Mouse (Mus musculus) adrenal gland, adult 2 months (tissue): ENCODE results near the gene Lnpk. TPM values are rescaled to one million over a fixed set of nuclear protein-coding genes. Genes with fewer than 3 reads are reported as not detected.

Experiments
- DNase-seq: peaks from one replicate; pipeline ENCODE4 v3.0.0; 2021
- polyA plus RNA-seq: library from polyadenylated mRNA; depleted of rRNA; stranded (reverse); fragments of >200 nt; gene quantifications from 2 replicates; pipeline ENCODE4 v1.2.3, GENCODE M21; 2012; rRNA removed
- total RNA-seq, 2 experiments: library from RNA; stranded (reverse); gene quantifications; 2 replicates each; pipeline ENCODE4 v1.2.3; 2021

Gene Lnpk
- total and polyA plus RNA-seq, 3 experiments = 6.4 to 13.5 (median 12.0) TPM

DNA sequence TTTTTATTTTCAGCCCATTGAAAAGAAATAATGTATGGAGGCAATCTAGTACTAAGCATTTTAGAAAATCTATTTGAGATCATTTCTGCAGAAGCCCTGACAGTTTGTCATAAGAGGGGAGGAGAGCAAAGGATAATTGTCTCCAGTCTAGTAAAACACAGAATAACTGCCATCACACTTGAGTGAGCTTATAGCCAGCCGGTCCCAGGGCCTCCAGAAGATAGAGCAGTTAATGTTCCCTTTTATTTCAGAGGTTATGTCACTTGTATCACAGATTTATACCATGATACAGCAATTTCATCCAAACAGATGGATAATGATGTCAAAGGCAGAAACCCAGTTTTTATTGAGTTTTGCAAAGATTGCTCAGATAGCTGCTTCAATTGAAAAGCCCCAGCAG lies 89.0 kb downstream of the Lnpk start:
- no peak for DNase-seq

DNA sequence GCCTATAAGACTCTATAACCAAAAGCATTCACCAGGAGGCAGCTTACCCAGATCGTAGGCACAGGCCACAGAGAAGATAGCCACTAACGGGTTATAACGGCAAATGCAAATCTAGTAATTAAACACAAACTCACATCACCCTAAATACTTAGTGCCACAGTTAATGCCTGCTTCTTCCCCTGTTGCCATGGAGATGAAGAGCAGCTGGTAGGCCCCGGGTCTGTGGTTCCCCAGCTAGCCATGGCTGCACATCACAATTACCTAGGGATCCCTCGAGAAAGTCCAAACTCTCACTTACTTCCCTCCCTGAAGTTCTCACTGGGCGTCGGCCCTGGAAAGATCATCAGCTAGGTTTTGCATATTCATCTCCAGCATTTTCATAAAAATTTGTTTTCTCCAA lies 90.8 kb downstream of the Lnpk start:
- DNase-seq = no peak

DNA sequence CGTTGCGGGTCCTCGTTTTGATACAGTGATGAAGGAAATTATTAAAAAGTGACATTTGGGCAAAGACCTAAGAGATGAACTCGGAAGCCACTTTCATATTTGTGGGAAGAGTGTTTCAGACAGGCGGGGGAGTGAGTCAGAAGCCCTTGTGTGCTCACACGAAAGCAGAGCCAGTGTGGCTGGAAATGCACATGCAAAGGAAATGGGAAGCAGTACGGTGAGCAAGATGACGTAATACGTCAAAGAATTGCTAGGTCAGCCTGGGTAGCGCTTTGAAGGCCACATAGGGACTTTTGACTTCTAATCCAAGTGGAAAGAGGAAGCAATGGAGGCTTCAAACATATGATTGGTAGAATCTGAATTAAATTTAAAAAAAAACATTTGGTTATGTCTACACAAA lies 96.6 kb downstream of the Lnpk start:
- no peak for DNase-seq

DNA sequence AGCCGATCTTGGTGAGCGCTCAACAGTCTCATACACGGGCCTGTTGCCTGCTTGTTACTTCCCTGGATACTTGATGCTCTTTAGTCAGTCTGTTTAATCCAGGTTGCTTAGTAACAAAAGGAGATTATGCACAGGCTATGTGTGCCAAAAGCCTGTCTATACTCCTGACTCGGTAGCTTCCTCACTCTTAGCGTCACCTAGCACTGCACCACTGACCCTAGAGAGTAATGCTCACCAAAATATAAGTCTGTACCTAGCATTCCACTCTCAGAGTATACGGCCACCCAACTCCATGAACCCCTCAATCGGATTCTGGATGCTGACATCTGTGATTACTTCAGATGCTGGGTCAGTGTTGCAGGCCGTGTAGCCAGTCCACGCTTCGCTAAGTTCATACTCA lies 97.1 kb downstream of the Lnpk start:
- DNase-seq = no peak

Other genes starting within 250 kb of the Lnpk start
- not detected for gene Evx2, start 80.1 kb upstream of the Lnpk start, total RNA-seq
- not detected in 2 replicates for gene Evx2, start 80.1 kb upstream of the Lnpk start, polyA plus RNA-seq
- gene Hoxd13, start 88.9 kb upstream of the Lnpk start, total RNA-seq = not detected
- gene Hoxd13, start 88.9 kb upstream of the Lnpk start, polyA plus RNA-seq = not detected in 2 replicates
- gene Hoxd12, start 95.6 kb upstream of the Lnpk start, total RNA-seq = not detected
- gene Hoxd12, start 95.6 kb upstream of the Lnpk start, polyA plus RNA-seq = not detected in 2 replicates
- not detected for gene Hoxd11, start 100.1 kb upstream of the Lnpk start, total RNA-seq
- gene Hoxd11, start 100.1 kb upstream of the Lnpk start, polyA plus RNA-seq = not detected in 2 replicates
- gene Hoxd10, start 112.5 kb upstream of the Lnpk start, total RNA-seq = not detected
- not detected in 2 replicates for gene Hoxd10, start 112.5 kb upstream of the Lnpk start, polyA plus RNA-seq
- gene Hoxd9, start 118.3 kb upstream of the Lnpk start, total RNA-seq = 1 to 10 TPM; 3.3 to 7.8 TPM
- 6.5 and 9.0 TPM in 2 replicates for gene Hoxd9, start 118.3 kb upstream of the Lnpk start, polyA plus RNA-seq
- 10 to 100 TPM; 27.9 to 34.7 TPM for gene Hoxd8, start 125.2 kb upstream of the Lnpk start, total RNA-seq
- gene Hoxd8, start 125.2 kb upstream of the Lnpk start, polyA plus RNA-seq = 19.7 and 52.7 TPM in 2 replicates
- gene Hoxd3, start 132.5 kb upstream of the Lnpk start, total RNA-seq = 1 to 10 TPM in 1 of 2 experiments, under 1 TPM in 1; 0.62 to 1.0 TPM
- 10.6 and 11.1 TPM in 2 replicates for gene Hoxd3, start 132.5 kb upstream of the Lnpk start, polyA plus RNA-seq
- 10 to 100 TPM; 16.7 to 19.3 TPM for gene Hoxd4, start 132.5 kb upstream of the Lnpk start, total RNA-seq
- gene Hoxd4, start 132.5 kb upstream of the Lnpk start, polyA plus RNA-seq = 72.3 and 92.5 TPM in 2 replicates
- 1 to 10 TPM; 1.3 to 2.5 TPM for gene Gm28230, start 147.3 kb upstream of the Lnpk start, total RNA-seq
- 1.3 and 2.7 TPM in 2 replicates for gene Gm28230, start 147.3 kb upstream of the Lnpk start, polyA plus RNA-seq
- not detected for gene Hoxd1, start 183.5 kb upstream of the Lnpk start, total RNA-seq
- not detected in 2 replicates for gene Hoxd1, start 183.5 kb upstream of the Lnpk start, polyA plus RNA-seq
- gene Mtx2, start 246.4 kb upstream of the Lnpk start, total RNA-seq = 10 to 100 TPM; 73.3 to 90.3 TPM
- 153 and 169 TPM in 2 replicates for gene Mtx2, start 246.4 kb upstream of the Lnpk start, polyA plus RNA-seq